Mouse (Mus musculus): ENCODE measurements around the gene Fxyd3. TPM values are rescaled to one million over a fixed set of nuclear protein-coding genes. Genes with fewer than 3 reads are reported as not detected.

Fxyd3 gene
- polyA plus RNA-seq, 1 experiment: 0.01 TPM

- Histone ChIP-seq H3K4me3 (no peak overlapping the region), H3K27me3 (ENCODE audit: control insufficient read depth, insufficient read depth, insufficient read length) (peaks cover 20% of the 10 kb centered on the region)
- TF ChIP-seq TCF3 (IDR thresholded peaks at IDR 0.05; ENCODE audit: insufficient read length, low read depth): no peak
- no peak for TF ChIP-seq CEBPB (IDR thresholded peaks at IDR 0.05; ENCODE audit: insufficient read depth, poor library complexity, severe bottlenecking)
Measured at GRCm38 (mm10) chr7:31050487-31050886, 26.0 kb downstream of the Fxyd3 start.

GRCm38 (mm10) chr7:31049846-31050281, 26.6 kb downstream of the Fxyd3 start:
- TF ChIP-seq REST (IDR thresholded peaks at IDR 0.05; ENCODE audit: insufficient read depth, insufficient read length) (no peak), POLR2AphosphoS2 (IDR thresholded peaks at IDR 0.05; ENCODE audit: insufficient read length, low read depth) (no peak), TCF12 (IDR thresholded peaks at IDR 0.05; ENCODE audit: insufficient read depth, poor library complexity, severe bottlenecking) (no peak), E2F4 (IDR thresholded peaks at IDR 0.05; ENCODE audit: insufficient read depth) (no peak), TCF3 (IDR thresholded peaks at IDR 0.05; ENCODE audit: insufficient read length, low read depth) (no peak), MAX (IDR thresholded peaks at IDR 0.05; ENCODE audit: low read depth) (no peak), USF1 (IDR thresholded peaks at IDR 0.05; ENCODE audit: low read depth) (no peak), MYOG (IDR thresholded peaks at IDR 0.05; ENCODE audit: control insufficient read depth in 1 of 3, insufficient read depth in 1 of 3, insufficient read length in 2 of 3, low read depth in 2 of 3) (no peak), SRF (IDR thresholded peaks at IDR 0.05; ENCODE audit: control insufficient read depth, insufficient read length, low read depth) (no peak), POLR2A (IDR thresholded peaks at IDR 0.05; ENCODE audit: insufficient read length, low read depth) (no peak), CEBPB (IDR thresholded peaks at IDR 0.05; ENCODE audit: insufficient read depth, poor library complexity, severe bottlenecking) (no peak)
- Histone ChIP-seq H3K79me2 (ENCODE audit: control insufficient read depth, insufficient read depth) (no peaks in the 10 kb centered on the region), H3K4me3 (no peak overlapping the region), H3K27me3 (ENCODE audit: control insufficient read depth, insufficient read depth, insufficient read length) (peaks cover 20% of the 10 kb centered on the region), H3K4me2 (ENCODE audit: low read depth) (no peak overlapping the region), H3ac (ENCODE audit: control insufficient read depth, insufficient read length) (no peak overlapping the region), H3K36me3 (ENCODE audit: control insufficient read depth, insufficient read depth) (no peaks in the 10 kb centered on the region)

More at GRCm38 (mm10) chr7:31050487-31050886, 26.0 kb downstream of the Fxyd3 start:
- no peaks in the 10 kb centered on the region for H3K36me3 ChIP-seq (ENCODE audit: control insufficient read depth, insufficient read depth)
- no peak overlapping the region for H3K4me2 ChIP-seq (ENCODE audit: low read depth)
- no peak overlapping the region for H3ac ChIP-seq (ENCODE audit: control insufficient read depth, insufficient read length)
- H3K79me2 ChIP-seq (ENCODE audit: control insufficient read depth, insufficient read depth): no peaks in the 10 kb centered on the region

GRCm38 (mm10) chr7:31049135-31049845, 27.2 kb downstream of the Fxyd3 start:
- peaks cover 20% of the 10 kb centered on the region for H3K27me3 ChIP-seq (ENCODE audit: control insufficient read depth, insufficient read depth, insufficient read length)
- no peak overlapping the region for H3K4me3 ChIP-seq
- H3K36me3 ChIP-seq (ENCODE audit: control insufficient read depth, insufficient read depth): no peaks in the 10 kb centered on the region
- H3ac ChIP-seq (ENCODE audit: control insufficient read depth, insufficient read length): no peak overlapping the region
- no peaks in the 10 kb centered on the region for H3K79me2 ChIP-seq (ENCODE audit: control insufficient read depth, insufficient read depth)
- no peak overlapping the region for H3K4me2 ChIP-seq (ENCODE audit: low read depth)
- TF ChIP-seq REST (IDR thresholded peaks at IDR 0.05; ENCODE audit: insufficient read depth, insufficient read length) (no peak), USF1 (IDR thresholded peaks at IDR 0.05; ENCODE audit: low read depth) (no peak), MYOG (IDR thresholded peaks at IDR 0.05; ENCODE audit: control insufficient read depth in 1 of 3, insufficient read depth in 1 of 3, insufficient read length in 2 of 3, low read depth in 2 of 3) (no peak), POLR2AphosphoS2 (IDR thresholded peaks at IDR 0.05; ENCODE audit: insufficient read length, low read depth) (no peak), E2F4 (IDR thresholded peaks at IDR 0.05; ENCODE audit: insufficient read depth) (no peak)

- no peaks in the 10 kb centered on the region for H3K27me3 ChIP-seq (ENCODE audit: control insufficient read depth, insufficient read depth, insufficient read length)
- no peaks in the 10 kb centered on the region for H3K36me3 ChIP-seq (ENCODE audit: control insufficient read depth, insufficient read depth)
- H3K4me2 ChIP-seq (ENCODE audit: low read depth): peak within 1 kb of the TSS; percentile 74
- peak within 1 kb of the TSS; percentile 14 for H3ac ChIP-seq (ENCODE audit: control insufficient read depth, insufficient read length)
- TF ChIP-seq USF1 (IDR thresholded peaks at IDR 0.05; ENCODE audit: low read depth) (no peak), POLR2AphosphoS2 (IDR thresholded peaks at IDR 0.05; ENCODE audit: insufficient read length, low read depth) (no peak), MAX (IDR thresholded peaks at IDR 0.05; ENCODE audit: low read depth) (no peak)
- no peaks in the 10 kb centered on the region for H3K79me2 ChIP-seq (ENCODE audit: control insufficient read depth, insufficient read depth)
- peak within 1 kb of the TSS; percentile 20 for H3K4me3 ChIP-seq
Measured at GRCm38 (mm10) chr7:31042431-31042910, 34.0 kb downstream of the Fxyd3 start, which contains the start of gene Fxyd5. TSS of gene Fxyd5 (minus strand) at chr7:31042481.

- Histone ChIP-seq H3K36me3 (ENCODE audit: control insufficient read depth, insufficient read depth) (no peaks in the 10 kb centered on the region), H3ac (ENCODE audit: control insufficient read depth, insufficient read length) (peak overlapping the region; percentile 14), H3K4me2 (ENCODE audit: low read depth) (peak overlapping the region; percentile 74), H3K27me3 (ENCODE audit: control insufficient read depth, insufficient read depth, insufficient read length) (no peaks in the 10 kb centered on the region), H3K4me3 (peak overlapping the region; percentile 20), H3K79me2 (ENCODE audit: control insufficient read depth, insufficient read depth) (no peaks in the 10 kb centered on the region)
- TF ChIP-seq POLR2A (IDR thresholded peaks at IDR 0.05; ENCODE audit: insufficient read length, low read depth) (peak; percentile 27), CEBPB (IDR thresholded peaks at IDR 0.05; ENCODE audit: insufficient read depth, poor library complexity, severe bottlenecking) (no peak)
Measured at GRCm38 (mm10) chr7:31041662-31042315, 34.7 kb downstream of the Fxyd3 start.
